Mouse (Mus musculus) stomach, postnatal 0 days (tissue): ENCODE results near the gene Eif4e1b. TPM values are rescaled to one million over a fixed set of nuclear protein-coding genes. Genes with fewer than 3 reads are reported as not detected.

ENCODE experiments used
- ATAC-seq: fragments of 200-750 bp; cut with Nextera tagmentation; 2 replicates; pipeline ENCODE4 v1.8.0; 2017; ENCODE audit not compliant: low FRiP score, low TSS enrichment
- DNase-seq: peaks from one replicate; pipeline ENCODE4 v3.0.0-alpha.2; 2016; ENCODE audit warnings: low spot score
- H3K27ac ChIP-seq: fragments of 300-500 bp; sonication (generic); replicated peaks from 2 replicates; pipeline ENCODE4 v1.5.1; 2014; ENCODE audit warnings: mild to moderate bottlenecking, control low read depth
- H3K27me3 ChIP-seq: fragments of 300-500 bp; sonication (generic); 2 replicates; pipeline ENCODE4 v1.6.1; 2014; ENCODE audit warnings: low read length; ENCODE audit not compliant: control insufficient read depth, insufficient read depth
- H3K36me3 ChIP-seq: fragments of 300-500 bp; sonication (generic); 2 replicates; pipeline ENCODE4 v1.6.1; 2014; ENCODE audit warnings: low read length, mixed read lengths; ENCODE audit not compliant: control insufficient read depth, insufficient read depth
- H3K4me1 ChIP-seq: fragments of 300-500 bp; sonication (generic); replicated peaks from 2 replicates; pipeline ENCODE4 v1.6.1; 2014; ENCODE audit warnings: antibody characterized with exemption; ENCODE audit not compliant: control insufficient read depth, insufficient read depth
- H3K4me2 ChIP-seq: fragments of 300-500 bp; sonication (generic); replicated peaks from 2 replicates; pipeline ENCODE4 v1.6.1; 2014; ENCODE audit warnings: low read depth, mild to moderate bottlenecking, control low read depth, moderate library complexity
- H3K4me3 ChIP-seq: fragments of 300-500 bp; sonication (generic); 2 replicates; pipeline ENCODE4 v1.5.1; 2014; ENCODE audit warnings: low read depth, low read length, control low read depth
- H3K9ac ChIP-seq: fragments of 300-500 bp; sonication (generic); 2 replicates; pipeline ENCODE4 v1.6.1; 2014; ENCODE audit warnings: mild to moderate bottlenecking, low read length, control low read depth, mixed read lengths
- H3K9me3 ChIP-seq: fragments of 300-500 bp; sonication (generic); 2 replicates; pipeline ENCODE4 v1.6.1; 2016; ENCODE audit warnings: low read length; ENCODE audit not compliant: control insufficient read depth
- CTCF ChIP-seq: IDR thresholded peaks from 2 replicates; pipeline ENCODE4 v1.5.1; 2016; ENCODE audit warnings: antibody characterized with exemption, low read depth, mild to moderate bottlenecking, moderate library complexity
- EP300 ChIP-seq: optimal IDR thresholded peaks from 2 replicates; pipeline ENCODE3; 2016; ENCODE audit warnings: antibody characterized with exemption
- WGBS: fragments of 180-500 bp; shearing (Covaris S2); extraction: QIAGEN DNeasy Blood & Tissue Kit; methylation state at CpG from one replicate; pipeline ENCODE4 v1.1.7; 2014; 5-methylcytosine and 5-hydroxymethylcytosine counted together
- polyA plus RNA-seq: library from polyadenylated mRNA; unstranded; fragments of >200 nt; fragmentation: Nextera tagmentation; extraction: Ambion mirVana; gene quantifications from 2 replicates; pipeline ENCODE4 v1.2.1, GENCODE M21; 2015

Eif4e1b gene
- polyA plus RNA-seq, 1 experiment from 2014 or later: not detected

- Histone ChIP-seq H3K27me3 (no peaks in the 10 kb centered on the region), H3K4me1 (no peaks in the 10 kb centered on the region), H3K9me3 (no peaks in the 10 kb centered on the region), H3K4me2 (peak overlapping the region; percentile 55), H3K36me3 (no peaks in the 10 kb centered on the region), H3K4me3 (peak overlapping the region; percentile 32), H3K9ac (no peak overlapping the region), H3K27ac (no peak overlapping the region)
- ATAC-seq (peak; percentile 87), DNase-seq (peak; percentile 93)
- TF ChIP-seq EP300 (no peak), CTCF (peak; percentile 84)
- under 1% methylated on average over 43 of the region's 43 CpGs for WGBS
Measured at GRCm38 (mm10) chr13:54758045-54758755, 25.6 kb upstream of the Eif4e1b start.

GRCm38 (mm10) chr13:54758756-54759470 is 24.9 kb upstream of the Eif4e1b start:
- Histone ChIP-seq H3K4me2 (no peak overlapping the region; the same call in 1 of the 2 replicates), H3K36me3 (no peaks in the 10 kb centered on the region), H3K9ac (no peak overlapping the region), H3K4me1 (no peaks in the 10 kb centered on the region), H3K27me3 (no peaks in the 10 kb centered on the region), H3K4me3 (no peak overlapping the region), H3K9me3 (no peaks in the 10 kb centered on the region), H3K27ac (no peak overlapping the region)
- no peak for DNase-seq
- 3% methylated on average over 29 of the region's 29 CpGs for WGBS
- TF ChIP-seq EP300: no peak
- TF ChIP-seq CTCF: no peak
- ATAC-seq: no peak; the same call in 1 of the 2 replicates

GRCm38 (mm10) chr13:54759496-54759895 is 24.3 kb upstream of the Eif4e1b start:
- Histone ChIP-seq H3K4me3 (no peak overlapping the region), H3K36me3 (no peaks in the 10 kb centered on the region), H3K27me3 (no peaks in the 10 kb centered on the region; the same call in 1 of the 2 replicates), H3K4me2 (no peak overlapping the region), H3K9ac (no peak overlapping the region), H3K27ac (no peak overlapping the region), H3K9me3 (no peaks in the 10 kb centered on the region), H3K4me1 (no peaks in the 10 kb centered on the region)
- ATAC-seq (no peak), DNase-seq (no peak)
- WGBS: 20% methylated on average over 7 of the region's 7 CpGs
- no peak for TF ChIP-seq CTCF
- no peak for TF ChIP-seq EP300

GRCm38 (mm10) chr13:54760164-54760795 is 23.5 kb upstream of the Eif4e1b start:
- ATAC-seq (no peak), DNase-seq (no peak)
- Histone ChIP-seq H3K9me3 (no peaks in the 10 kb centered on the region), H3K27me3 (peaks cover under 1% of the 10 kb centered on the region; the same call in 1 of the 2 replicates), H3K36me3 (no peaks in the 10 kb centered on the region), H3K4me2 (no peak overlapping the region), H3K4me3 (no peak overlapping the region), H3K4me1 (no peaks in the 10 kb centered on the region), H3K27ac (no peak overlapping the region), H3K9ac (no peak overlapping the region)
- WGBS: 58% methylated on average over 8 of the region's 8 CpGs
- no peak for TF ChIP-seq EP300
- no peak for TF ChIP-seq CTCF

- no peak for DNase-seq
- H3K4me3 ChIP-seq: no peak overlapping the region
- H3K4me1 ChIP-seq: no peaks in the 10 kb centered on the region
- no peaks in the 10 kb centered on the region for H3K36me3 ChIP-seq
- H3K27ac ChIP-seq: no peak overlapping the region
- peaks cover 7% of the 10 kb centered on the region; the same call in 1 of the 2 replicates for H3K27me3 ChIP-seq
- H3K4me2 ChIP-seq: no peak overlapping the region
- TF ChIP-seq EP300 (no peak), CTCF (no peak)
- 70% methylated on average over 7 of the region's 7 CpGs for WGBS
- H3K9ac ChIP-seq: no peak overlapping the region
- H3K9me3 ChIP-seq: no peaks in the 10 kb centered on the region
- no peak for ATAC-seq
Measured at GRCm38 (mm10) chr13:54760906-54761305, 22.9 kb upstream of the Eif4e1b start.
